Mouse (Mus musculus): ENCODE measurements around the gene Dhx58.

Dhx58 gene

GRCm38 (mm10) chr11:100721776-100722492, 17.9 kb upstream of the Dhx58 start:
- DNase-seq = no peak

GRCm38 (mm10) chr11:100721254-100721653, 17.2 kb upstream of the Dhx58 start:
- no peak for DNase-seq

DNA sequence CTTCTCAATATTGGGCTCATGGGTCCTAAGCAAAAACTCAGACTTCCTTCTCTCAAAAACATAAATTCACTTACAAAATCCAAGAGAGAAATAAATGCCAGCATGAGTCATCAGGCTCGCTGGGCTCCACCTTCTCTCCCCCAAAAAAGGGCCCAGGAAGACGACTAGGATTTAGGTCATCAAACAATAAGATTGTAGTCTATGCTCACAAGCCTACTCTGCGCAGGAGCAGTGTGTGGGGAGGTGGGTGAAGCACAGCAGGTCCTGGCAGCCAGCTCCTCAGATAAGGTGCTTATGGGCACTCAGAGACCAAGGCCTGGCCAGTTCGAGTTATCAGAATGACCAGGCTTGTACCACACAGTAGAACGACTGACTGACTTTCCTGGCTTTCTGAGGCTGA, 16.3 kb upstream of the Dhx58 start:
- DNase-seq = no peak

DNA sequence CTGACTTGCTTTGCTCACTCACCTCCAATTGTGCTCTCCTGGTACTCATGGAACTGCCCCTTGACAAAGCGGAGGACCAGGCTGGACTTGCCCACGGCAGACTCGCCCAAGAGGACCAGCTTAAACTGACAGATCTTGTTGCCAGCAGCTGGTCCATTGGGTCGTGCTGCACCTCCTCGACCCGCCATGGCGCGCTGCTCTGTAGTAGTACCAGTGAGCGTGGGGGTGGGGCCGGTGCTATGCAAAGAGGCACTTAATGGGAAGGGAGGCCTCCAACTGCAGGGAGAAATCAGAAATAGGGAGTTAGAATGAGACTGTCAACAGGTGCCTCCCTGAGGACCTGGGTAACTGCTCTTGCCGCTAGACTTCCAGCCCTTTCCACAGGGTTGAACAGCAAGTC, 15.8 kb upstream of the Dhx58 start:
- DNase-seq = no peak

DNA sequence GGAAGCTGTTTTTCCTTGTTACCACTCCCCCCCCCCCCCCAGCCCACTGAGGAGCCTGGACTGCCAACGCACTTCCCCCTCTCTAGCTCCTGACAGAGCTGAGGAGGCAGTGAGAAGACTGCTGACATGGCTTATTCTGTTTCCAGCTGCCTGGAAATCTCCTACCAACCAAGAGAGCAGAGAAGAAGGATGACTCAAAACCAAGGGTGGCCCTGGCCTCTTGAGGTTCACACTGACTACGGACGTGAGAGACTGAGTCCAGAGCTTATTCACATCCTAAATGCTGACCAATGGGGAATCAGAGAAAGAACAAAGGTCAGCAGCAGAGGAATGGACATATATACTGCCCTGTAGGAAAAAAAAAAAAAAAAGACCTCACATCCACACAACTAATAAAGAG, 15.2 kb upstream of the Dhx58 start:
- no peak for DNase-seq

DNA sequence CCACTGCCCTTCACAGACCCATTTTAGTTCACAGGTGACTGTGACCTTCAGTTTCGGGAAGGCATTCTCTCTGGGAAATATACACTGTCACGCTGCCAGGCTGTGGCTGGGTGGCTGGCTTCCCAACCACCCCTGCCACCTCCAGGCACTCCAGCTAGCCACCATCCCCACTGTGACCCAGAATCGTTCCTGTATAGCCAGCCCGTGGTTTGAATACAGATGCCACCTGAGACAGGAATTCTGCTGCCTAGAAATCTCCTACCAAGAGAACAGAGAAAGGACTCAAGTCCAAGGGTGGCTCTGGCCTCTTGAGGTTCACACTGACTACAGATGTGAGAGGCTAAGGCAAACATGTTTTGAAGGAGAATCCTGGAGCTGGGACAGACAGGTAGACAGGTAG, 14.8 kb upstream of the Dhx58 start:
- no peak for DNase-seq

GRCm38 (mm10) chr11:100718462-100718861, 14.4 kb upstream of the Dhx58 start:
- DNase-seq = no peak

DNA sequence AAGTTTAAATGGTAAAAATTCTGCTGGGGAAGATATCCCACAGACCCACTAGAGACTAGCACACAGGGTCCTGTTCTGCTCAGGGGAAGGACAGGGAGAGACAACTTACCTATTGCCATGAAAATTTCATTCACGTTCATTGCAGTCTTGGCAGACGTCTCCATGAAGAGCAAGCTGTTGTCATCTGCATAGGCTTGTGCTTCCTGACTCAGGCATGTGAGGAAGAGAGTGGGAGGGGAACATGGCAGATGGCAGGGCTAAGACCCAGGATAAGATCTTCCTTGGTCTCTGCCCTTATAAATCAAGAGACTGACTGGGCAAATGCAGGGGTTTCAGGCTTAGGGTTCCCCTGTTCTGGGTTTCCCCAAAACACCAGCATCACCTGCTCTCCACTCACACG, 12.6 kb upstream of the Dhx58 start:
- DNase-seq = no peak

GRCm38 (mm10) chr11:100714948-100715347, 10.9 kb upstream of the Dhx58 start:
- DNase-seq = no peak

DNA sequence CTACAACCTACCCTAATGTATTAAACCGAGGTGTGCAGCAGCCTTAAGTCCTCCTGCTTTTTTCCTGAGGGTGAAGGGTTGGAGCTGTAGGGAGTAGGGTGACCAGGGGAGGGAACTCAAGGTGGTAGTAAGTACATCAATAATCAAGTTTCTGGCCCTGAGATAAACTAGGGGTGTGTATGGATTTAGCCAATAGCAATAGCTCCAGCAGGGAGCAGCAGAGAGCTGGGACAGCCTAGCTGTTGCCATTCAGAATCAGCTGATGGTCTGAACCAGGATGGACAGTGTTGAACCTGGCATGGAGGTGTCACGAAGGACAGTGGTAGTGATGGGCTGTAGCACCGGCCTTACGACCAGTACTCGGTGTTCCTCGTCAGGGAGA, 10.5 kb upstream of the Dhx58 start:
- DNase-seq = peak; percentile 90

GRCm38 (mm10) chr11:100713735-100714533, 9.9 kb upstream of the Dhx58 start, which contains the start of gene Hspb9:
Hspb9 (plus strand) TSS chr11:100713850.
- peak; percentile 88 for DNase-seq

DNA sequence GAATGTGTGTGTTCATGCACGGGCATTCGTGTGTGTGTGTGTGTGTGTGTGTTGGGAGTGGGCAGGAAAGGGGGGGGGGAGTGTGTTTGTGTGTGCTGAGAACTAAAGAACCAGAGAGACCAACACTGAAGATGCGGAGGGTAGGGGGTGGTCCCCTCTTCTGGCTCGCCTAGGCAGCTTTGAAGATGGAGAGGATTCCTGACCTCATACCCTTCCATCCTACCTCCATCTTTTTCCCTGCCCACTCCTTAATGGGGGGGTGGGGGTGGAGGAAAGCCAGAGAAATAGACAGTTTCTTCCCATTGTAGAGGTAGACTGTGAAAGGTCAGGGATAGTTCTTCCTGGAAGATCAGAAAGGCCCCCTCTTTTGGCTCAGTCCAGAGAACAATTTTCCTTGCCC, 9.1 kb upstream of the Dhx58 start:
- no peak for DNase-seq

GRCm38 (mm10) chr11:100711783-100712615, 7.9 kb upstream of the Dhx58 start, which contains the start of gene Kat2a:
Kat2a (minus strand) TSS chr11:100712465.
- peak; percentile 90 for DNase-seq

DNA sequence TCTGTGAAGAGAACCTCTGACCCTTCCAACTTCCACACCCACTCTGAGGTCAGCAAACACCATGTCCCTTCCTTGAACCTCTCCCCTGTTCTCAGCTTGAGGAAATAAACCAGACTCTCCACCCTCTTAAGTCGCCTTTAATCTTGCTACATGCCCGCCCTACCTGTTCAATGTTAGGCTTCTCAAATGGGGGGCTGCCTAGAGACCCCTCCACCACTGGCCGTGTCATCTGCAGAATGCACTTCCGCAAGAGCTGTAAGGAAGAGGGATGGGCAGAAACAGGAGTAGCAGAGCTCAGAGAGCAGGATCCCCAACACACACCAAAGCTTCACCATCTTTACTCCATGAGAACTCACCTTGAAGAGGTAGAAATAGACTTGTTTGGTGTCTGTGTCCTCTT, 6.9 kb upstream of the Dhx58 start:
- DNase-seq = no peak

DNA sequence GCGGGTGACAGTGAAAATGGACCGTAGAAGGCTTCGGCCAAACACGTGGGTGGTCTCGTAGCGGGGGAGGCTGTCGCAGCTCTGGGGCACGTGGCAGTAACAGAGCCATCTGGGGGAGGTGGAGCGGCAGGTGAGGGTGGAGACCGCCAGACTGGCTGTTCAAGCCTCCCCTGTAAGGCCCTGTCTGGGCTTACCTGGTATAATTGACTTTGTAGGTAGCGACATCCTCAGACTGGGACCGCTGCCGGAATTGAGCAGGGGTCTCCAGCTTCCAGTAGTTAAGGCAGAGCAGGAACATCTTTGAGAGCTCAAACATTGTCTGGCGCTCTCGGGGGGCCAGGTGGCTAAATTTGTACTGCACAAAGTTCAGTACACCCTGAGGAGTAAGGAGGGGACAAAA, 6.5 kb upstream of the Dhx58 start:
- no peak for DNase-seq

GRCm38 (mm10) chr11:100709201-100709810, 5.2 kb upstream of the Dhx58 start:
- DNase-seq = no peak

DNA sequence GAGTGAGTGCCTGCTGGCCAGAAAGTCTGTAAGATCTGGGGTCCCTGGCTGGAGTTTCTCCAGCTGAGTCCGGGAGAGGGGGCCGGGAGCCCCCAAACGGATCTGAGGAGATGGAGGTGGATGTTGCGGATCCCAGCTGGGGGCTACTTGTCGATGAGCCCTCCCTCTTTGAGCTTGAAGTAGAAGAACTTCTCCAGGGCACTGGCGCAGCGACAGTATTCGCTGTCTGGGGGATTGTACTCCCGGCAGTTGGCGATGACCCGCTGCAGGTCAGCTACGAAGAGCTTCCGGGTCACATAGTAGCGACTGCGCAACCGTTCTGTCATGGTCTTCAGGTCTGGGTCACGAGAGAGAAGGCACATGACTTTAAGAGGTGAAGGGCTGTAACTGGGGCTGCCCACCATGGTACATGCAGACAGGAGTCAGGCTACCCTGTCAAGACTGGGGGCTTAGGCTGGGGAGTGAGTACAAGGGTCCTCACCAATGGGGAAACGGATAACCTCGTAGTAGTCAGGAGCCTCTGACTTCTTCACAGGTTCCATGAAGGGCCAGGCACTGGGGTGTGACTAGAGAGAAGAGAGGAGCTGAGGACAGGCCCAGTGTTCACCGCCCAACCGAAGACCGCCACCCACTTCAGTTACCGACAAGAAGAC, 1.1 kb upstream of the Dhx58 start:
- no peak for DNase-seq

GRCm38 (mm10) chr11:100703366-100703765, 705 bp downstream of the Dhx58 start:
- no peak for DNase-seq

GRCm38 (mm10) chr11:100702906-100703305, 1.2 kb downstream of the Dhx58 start:
- DNase-seq = no peak

DNA sequence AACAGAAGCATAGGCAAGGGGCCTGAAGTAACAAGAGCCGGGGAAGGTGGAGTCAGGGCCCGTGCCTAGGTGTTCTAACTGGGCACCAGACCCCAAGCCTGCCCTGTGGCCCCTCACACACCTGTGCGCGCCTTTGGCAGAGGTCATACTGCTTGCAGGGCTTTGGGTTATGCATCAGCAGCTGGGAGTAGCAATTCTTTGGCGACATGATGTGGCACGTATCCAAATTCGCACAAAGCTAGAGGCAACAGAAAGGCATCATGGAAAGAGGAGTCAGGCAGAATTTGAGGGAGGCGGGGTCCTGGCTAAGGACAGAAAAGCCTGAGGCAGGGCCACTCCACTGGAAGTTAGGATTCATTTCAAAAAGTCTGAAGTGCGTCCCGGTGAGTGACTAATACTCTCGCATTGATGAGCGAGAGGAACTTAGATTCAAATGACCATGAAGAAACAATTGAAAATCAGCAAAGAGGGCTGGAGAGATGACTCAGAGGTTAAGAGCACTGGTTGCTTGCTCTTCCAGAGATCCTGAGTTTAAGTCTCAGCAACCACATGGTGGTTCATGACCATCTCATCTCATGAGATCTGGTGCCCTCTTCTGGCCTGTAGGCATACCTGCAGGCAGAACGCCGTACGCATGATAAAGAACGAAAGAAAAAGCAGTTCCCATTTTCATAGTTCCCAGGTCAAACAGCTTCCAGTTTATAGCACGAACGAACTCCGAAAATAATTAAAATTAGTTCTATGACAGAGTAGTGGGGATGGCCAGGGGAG, 1.8 kb downstream of the Dhx58 start:
- DNase-seq = peak; percentile 85

- peak; percentile 89 for DNase-seq
These were observed 2.8 kb downstream of the Dhx58 start for GRCm38 (mm10) chr11:100701301-100701700.

DNA sequence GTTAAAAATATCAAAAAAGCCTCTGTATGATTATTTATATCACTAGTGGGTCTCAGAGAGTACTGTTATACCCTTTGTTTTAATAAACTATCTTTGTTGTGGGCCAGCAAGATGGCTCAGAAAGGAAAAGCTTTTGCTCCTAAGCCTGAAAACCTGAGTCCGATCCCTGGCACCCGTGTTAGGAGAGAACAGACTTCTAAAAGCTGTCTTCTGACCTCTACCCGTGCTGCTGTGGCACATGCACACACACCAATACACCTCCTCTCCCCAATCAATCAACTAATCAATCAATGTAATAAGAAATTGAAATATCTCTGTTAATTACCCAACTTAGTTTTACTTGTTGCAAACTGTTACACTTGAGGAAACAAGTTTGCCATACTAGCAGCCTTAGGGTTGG, 3.4 kb downstream of the Dhx58 start:
- no peak for DNase-seq

Measured in lung, postnatal 10 days (tissue).